Mouse (Mus musculus) erythroblast, adult 5-6 weeks (primary cell): ENCODE results near the gene Nmur1. TPM values are rescaled to one million over a fixed set of nuclear protein-coding genes. Genes with fewer than 3 reads are reported as not detected.

Experiments used
- ATAC-seq: replicated peaks from 2 replicates; pipeline ENCODE4 v1.8.0; 2016; ENCODE audit warnings: moderate number of reproducible peaks, mild to moderate bottlenecking, moderate TSS enrichment, inconsistent platforms; ENCODE audit not compliant: poor library complexity, low FRiP score, severe bottlenecking
- total RNA-seq, 2 experiments: library from RNA; stranded (forward) in 1 of 2; stranded (reverse) in 1 of 2; fragments of 150-400 nt in 1 of 2; fragments of 200-764, 138-1000 nt in 1 of 2; gene quantifications; 2 replicates each; pipeline versions ENCODE4 v1.2.3 to v1.2.4; 2015 to 2017; ENCODE audit warnings: low replicate concordance in 2 of 2

The Nmur1 gene
- total RNA-seq, 2 experiments from 2014 or later: not detected

DNA sequence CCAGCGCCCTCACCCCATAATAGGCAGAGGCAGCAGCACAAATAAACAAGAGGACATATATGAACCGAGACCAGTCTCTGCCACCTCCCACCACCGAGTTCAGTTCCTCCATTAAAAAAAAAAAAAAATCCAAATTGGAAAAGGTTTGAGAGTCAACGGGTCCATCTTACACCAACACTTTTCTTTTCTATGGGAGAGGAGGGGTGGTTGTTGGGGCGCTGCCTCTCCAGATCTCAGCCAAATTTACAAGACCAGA lies 15.6 kb upstream of the Nmur1 start:
- no peak for ATAC-seq

DNA sequence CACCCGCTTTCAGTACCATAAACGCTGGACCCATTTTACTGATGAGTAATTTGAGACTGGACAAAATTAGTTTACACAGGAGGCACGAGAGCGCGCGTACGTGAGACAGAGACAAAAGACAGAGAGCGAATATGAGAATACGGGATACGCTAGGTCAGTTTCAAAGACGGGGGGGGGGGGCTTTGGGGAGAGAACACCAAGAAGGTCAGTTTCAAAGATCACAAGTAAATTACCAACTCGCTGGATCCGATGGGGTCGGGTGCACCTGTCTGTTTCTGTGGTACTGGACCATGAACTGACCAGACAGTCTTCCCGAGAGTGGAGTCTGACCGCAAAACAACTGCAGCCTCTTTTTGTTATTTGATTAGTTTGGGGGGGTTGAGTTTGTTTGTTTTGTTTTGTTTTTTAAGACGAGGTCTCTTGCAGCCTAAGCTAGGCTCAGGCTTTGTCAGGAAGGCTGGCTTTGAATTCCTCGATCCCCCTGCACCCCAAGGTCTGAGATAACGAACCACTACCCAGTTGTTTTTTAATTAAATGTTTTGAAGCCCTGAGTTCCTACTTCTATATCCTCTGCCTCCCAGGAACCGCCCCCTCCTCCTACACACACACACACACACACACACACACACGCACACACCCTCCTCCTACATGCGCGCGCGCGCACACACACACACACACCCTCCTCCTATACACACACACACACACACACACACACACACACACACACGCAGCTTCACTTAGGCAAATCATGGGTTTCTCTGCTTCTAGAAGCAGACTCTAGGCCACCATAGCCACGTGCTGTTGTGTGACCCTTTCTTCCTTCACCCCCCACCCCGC lies 15.1 kb upstream of the Nmur1 start:
- ATAC-seq: peak; percentile 27; the same call in 1 of the 2 replicates

DNA sequence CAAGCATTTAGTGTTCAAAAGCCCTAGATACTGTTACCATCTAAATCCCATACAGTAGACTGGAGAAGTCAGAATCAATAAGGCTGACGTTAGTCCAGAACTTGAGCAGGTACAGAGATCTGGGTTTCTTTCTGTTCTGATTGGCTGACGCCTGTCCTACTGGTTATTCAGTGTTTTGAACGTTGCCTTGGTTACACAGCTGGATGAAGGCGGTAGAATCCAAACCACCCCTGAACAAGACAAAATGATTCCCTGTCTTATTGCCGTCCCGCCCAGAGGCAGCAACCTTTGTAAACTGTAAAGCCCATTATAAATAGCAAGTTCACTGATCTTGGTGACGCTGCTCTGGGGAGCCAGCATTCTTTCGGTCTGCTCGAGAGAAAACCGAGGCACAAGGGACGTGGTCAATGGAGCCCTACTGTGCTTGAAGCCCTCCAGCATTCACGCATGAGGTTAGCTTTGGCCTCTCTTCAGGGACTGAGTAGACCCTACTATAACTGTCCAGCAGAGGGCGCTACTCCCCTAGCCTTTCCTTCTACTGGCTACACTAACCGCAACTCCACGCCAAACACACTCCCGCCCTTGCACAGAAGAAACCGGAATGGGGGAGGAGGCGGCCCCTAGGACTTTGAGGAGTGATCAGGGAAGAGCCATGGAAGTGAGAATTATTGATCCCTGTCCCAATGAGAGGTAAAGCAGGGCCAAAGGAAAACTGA lies 14.3 kb upstream of the Nmur1 start:
- peak; percentile 79 for ATAC-seq

DNA sequence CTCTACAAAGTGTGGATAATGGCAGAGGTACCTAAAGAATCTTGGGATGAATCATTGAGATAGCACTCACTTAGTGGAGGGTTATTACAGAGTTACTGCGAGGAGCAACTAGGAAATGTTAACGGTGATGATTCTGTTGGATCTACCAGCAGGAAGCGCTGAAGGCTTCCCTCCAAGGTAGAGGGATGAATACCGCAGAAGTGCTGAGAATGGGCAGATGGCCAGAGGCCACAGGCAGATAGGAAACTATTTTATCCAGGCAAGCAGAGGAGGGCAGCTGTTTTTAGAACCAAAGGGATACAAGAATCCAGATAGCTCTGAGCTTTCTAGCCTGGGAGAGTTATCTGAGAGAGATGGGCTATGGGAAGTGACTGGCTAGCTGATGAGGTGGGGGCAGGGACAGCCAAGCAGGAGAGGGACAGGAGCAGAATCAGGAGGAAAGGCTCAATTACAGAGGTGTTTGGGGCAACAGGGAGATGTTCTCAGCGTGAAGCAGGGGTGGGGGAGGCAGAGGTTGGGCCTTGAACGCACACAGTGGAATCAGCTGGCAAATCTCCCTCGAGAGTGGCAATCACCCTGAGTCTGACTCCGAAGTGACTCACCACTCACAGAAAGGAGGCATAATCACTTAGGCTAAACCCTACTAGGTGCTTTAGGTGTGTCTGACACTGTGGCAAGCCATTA lies 13.6 kb upstream of the Nmur1 start:
- no peak for ATAC-seq

DNA sequence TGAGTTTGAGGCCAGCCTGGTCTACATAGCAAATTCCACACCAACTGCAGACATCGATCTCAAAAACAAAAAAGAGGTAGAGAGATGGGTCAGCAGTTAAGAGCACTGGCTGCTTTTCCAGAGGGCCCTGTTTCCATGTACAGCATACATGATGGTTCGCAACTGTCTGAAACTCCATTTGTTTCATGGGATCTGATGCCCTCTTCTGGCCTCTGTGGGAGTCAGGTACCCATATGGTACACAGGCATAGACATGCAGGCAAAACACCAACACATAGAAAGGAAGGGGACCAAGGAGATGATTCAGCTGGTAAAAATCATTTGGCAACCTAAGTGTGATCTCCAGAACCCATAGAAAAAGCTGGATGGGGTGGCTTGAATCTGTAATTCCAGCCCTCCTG lies 12.5 kb upstream of the Nmur1 start:
- ATAC-seq: no peak

DNA sequence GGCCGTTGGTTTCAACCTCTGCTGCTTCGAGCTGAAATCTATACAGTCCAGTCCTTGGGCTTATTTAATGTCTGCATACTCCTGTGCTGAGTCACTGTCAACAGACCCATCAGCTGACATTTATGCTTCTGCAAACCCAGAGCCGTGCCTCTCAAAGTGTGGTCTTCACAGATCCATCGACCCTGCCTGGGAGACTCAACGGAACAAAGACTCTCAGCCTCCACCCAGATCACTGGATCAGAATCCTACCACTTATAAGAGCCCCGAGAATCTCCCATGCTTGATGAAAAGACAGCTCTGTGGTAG lies 11.9 kb upstream of the Nmur1 start:
- ATAC-seq: no peak

DNA sequence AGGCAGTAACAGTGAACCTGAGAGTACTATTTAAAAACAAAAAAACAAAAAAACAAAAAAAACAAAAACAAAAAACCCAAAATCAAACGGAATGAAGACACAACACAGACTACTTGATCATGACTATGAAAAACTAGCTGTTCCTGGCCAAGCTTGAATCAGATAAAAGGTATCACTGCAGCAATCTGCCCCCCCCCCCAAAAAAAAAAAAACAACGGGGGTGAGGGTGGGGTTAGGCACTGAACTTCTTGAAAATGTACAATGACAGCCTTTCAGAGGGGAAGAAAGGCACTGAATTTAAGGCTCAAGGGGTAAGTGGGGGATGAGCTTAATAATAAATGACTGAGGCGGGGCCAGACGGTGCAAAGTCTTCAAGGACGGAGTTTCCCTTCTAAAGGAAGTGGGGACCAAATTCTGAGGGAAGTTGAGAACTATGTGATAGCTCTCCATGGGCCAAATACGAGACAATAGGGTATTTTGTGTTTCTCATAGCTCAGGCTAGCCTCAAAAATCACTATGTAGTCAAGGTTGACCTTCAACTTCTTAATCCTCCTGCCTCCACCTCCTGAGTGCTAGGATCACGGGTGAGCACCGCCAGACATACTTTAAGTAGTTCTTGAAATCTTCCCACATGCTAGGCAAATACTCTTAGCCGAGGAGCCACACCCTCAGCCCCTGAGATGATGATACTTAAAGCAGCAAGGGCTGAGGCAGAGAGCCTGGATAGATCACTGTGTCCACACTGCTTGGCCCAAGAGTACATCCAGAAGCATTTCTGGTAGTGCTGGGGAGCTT lies 11.4 kb upstream of the Nmur1 start:
- ATAC-seq: no peak

DNA sequence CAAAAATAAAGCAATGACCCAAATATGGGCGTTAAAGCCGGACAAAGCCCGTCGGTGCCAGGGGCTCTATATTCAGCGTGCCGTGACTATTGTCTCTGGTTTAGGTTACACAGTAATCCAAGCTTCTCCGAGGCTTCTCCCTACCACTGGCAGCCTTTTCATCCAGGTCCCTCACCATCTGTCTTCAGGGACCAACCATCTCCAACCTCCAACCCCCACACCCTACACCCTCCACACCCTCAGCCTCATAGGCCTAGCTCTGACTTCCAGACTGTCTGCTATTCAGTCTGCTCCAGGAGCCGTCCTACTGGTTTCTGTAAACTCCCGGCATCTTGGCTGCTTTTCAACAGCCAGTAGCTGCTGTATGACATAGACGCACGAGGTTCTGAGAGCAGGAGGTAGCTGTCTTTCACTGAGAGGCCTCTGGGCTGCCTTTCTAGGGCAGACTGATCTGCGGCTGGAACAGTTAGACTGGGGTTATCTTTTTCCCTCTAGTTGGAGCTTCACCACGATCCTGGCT lies 9.3 kb upstream of the Nmur1 start:
- no peak for ATAC-seq

DNA sequence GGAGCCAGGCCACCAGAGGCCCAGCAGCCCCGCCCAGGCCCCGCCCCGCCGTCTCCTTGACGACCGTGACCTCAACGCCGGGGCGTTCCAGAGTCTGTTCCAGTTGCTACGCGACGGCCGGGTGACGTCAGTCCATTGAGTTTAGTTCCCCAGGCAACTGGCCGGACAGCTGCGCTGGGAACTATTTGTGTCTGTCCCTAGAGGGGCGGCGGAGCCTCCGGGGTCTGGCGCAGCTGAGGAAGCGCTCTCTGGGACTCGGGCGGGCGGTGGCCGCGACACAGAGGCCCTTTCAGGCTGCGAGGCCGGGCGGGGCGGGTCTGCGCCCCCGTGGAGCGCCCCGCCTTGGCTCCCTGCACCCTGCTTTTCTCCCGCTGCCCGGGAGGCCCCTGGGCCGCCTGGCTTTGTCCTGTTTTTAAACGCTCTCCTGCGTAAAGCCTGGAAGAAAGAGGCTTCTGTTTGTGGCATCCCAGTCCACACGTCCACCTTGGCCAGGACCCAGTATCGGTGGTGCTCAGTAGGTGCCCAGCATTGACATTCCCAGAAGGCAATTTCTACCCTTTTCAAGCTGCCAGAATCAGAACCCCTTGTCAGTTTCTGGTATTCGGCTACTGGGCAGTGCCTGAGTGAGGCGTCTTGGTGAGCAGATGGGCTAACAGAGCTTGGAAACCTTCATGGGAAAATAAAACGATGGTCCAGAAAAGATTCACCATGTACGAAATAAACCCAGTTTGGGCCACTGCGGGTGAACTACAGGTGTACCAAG lies 8.6 kb upstream of the Nmur1 start:
- ATAC-seq: peak; percentile 87

DNA sequence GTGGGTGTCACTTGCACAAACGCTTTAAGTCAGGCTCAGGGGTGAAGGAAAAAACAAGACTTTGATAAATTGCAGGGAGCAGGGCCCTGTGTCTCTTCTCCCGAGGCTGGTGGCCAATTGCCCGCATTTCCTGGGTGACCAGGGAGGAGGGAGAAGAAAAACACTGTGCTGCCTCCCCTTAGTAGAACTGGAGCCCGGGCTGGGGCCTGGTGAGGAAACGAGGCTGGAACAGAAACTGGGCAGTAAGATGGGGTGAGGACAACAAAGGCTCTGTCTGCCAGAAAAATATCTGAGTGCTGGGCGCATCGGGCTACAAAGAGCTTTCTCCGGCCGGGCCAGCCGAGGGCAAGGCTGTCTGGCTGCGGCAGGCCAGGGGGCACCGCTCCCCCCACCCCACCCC lies 8.0 kb upstream of the Nmur1 start:
- ATAC-seq: no peak

DNA sequence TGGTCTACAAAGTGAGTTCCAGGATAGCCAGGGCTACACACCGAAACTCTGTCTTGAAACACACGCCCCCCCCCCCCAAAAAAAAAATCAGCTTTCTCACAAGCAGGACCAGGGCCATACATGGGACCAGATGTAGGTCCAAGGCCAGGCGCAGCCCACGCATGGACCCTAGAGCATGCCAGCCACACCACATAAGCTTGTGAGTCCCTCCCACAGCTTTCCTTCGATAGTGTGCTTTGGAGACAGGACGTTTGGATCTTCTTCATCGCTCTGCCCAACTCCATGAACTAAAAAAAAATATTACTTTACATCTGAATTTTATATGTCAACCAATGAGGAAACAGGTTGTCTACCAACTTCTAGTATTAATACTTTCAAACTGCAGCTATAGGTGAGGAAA lies 7.3 kb upstream of the Nmur1 start:
- no peak for ATAC-seq

DNA sequence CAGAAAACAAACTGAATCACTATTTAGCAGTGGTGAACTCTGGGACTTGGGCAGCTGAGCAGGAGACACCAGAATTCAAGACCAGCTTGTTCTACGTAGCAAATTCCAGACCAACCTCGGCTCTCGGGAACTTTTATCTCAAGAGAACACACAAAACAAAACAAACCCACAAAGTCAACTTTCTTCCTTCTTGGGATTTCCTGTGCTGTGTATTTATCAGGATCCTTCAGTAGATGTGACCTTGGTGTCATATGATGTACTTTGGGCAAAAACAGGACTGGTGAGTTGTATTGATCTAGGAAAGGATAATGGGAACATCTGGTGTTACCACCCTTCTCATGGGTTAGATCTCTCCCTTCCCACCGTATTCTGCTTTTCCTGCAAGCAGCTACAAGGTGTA lies 6.8 kb upstream of the Nmur1 start:
- ATAC-seq: no peak

DNA sequence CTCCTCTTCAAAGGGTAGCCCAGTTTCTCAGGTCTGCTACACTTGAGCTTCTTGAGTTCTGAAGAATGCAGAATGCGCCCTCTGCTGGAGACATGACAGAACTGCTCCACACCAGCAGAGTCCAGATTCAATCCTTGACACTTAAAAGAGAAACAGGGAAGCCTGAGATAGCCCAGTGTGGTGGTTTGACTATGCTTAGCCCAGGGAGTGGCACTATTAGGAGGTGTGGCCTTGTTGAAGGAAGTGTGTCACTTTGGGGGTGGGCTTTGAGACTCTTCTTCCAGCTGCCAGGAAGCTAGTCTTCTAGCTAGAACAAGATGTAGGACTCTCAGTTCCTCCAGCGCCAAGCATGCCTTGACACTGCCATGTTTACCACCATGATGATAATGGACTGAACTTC lies 4.0 kb upstream of the Nmur1 start:
- peak; percentile 63; the same call in 1 of the 2 replicates for ATAC-seq

DNA sequence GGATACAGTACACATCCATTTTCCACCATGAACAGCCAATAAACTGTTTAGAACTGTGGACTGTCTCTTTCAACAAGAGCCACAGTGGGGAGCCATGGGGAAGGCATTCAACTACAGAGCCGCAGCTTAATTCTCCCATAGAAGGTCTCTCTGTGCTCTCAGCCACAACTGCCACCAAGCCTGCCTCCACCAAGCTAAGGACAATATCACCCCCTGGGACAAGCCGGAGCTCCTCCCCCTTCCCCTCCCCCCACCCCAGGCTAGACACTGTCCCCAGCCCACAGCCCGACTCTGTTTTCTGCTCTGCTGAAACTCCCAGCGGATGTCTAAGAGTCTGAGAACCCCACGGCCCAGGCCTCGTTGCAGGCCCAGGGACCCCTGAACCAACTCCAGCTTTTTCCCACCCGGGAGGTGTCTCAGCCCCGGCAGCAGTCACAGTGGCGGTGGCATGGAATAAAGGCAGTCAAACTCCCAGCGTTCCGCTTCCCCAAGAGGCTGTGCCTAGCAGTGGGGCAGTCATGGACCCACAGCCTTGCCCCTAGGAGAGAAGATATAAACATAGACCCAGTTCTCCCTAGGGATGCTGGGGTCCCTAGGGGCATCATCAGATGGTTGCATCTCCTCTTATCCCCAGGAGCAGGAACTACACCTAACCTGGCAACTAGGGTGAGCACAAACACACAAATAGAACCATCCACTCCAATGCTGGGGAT lies 1.0 kb downstream of the Nmur1 start:
- no peak for ATAC-seq

DNA sequence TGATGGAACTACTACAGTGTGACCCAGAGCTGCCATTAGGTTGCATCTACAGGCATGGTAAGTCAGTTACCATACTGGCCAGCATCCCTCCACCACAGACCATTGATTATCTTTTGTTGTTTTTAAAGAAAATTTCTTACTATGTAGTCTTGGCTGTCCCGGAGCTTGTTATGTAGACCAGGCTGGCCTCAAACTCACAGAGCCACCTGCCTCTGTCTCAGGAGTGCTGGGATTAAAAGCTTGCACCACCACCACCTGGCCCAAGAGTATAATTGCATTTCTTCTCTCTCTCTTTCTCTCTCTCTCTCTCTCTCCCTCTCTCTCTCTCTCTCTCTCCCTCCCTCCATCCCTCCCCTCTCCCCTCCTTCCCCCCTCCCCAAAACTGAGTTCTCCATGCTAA lies 1.7 kb downstream of the Nmur1 start:
- no peak for ATAC-seq

DNA sequence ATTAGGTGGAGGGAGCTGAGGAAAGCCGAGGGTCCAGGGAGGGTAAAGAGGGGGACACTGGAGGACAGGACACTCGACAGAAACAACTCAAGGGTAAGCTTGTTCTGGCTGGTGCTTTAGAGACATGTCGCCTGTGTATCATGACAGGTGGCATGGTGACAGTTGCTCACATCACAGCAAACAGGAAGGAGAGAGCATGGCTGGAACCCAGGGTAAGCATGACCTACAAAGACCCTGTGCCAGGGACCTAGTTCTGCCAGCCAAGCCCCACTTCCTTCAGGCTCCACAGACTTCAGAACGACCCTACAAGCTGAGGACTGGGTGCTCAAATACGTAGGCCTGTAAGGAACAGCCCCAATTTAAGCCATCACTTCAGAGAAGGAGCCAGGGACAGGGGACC lies 2.1 kb downstream of the Nmur1 start:
- 0 out of 2 replicates have a peak, but pooled peaks have one; percentile 26 for ATAC-seq

DNA sequence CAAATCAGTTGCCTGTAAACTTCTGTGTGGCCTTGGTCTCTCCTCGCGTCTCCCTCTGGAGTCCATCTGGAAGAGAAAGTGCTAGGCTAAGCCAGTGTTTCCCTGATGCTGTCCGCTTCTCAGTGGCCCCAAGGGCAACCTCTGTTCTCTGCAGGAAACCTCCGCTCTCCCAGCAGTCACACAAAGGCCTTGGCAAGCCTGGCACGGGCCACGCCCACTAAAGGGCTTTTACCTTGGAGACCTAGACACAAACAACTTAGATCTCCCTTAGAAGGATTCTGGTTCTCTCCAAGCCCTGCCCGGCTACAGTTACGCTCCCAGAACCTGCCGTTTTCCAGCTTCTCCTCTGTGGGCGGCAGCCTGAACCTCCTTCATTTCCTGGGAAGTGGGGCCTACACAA lies 5.0 kb downstream of the Nmur1 start:
- no peak for ATAC-seq

DNA sequence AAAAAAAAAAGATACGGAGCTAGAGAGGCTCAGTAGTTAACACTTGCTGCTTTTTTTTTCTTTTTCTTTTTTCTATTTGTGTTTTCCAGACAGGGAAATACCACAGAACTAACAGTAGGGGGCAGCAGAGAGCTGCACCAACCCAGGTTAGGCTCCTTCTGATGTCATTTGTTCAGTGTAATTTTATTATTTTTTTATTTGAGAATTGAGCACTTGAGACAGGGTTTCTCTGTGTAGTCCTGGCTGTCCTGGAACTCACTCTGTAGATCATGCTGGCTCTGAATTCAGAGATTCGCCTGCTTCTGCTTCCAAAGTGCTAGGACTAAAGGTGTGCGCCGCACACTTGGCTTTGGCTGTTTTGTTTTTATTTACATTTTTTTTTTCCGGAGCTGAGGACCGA lies 9.7 kb downstream of the Nmur1 start:
- peak; percentile 70; the same call in 1 of the 2 replicates for ATAC-seq
